Mouse (Mus musculus) CD4-positive helper T cell, adult 2 months (primary cell): Measurements from ENCODE around the gene Csnk1e.
"Not testable (repeated sequence)": the region's sequence is repeated elsewhere in the genome, so short reads cannot be mapped to it uniquely, and the experiment has no call there.

Source experiments
- DNase-seq: peaks from one replicate; pipeline ENCODE4 v3.0.0-alpha.2; 2012; ENCODE audit warnings: low read depth, missing footprints, low spot score

The Csnk1e gene

DNA sequence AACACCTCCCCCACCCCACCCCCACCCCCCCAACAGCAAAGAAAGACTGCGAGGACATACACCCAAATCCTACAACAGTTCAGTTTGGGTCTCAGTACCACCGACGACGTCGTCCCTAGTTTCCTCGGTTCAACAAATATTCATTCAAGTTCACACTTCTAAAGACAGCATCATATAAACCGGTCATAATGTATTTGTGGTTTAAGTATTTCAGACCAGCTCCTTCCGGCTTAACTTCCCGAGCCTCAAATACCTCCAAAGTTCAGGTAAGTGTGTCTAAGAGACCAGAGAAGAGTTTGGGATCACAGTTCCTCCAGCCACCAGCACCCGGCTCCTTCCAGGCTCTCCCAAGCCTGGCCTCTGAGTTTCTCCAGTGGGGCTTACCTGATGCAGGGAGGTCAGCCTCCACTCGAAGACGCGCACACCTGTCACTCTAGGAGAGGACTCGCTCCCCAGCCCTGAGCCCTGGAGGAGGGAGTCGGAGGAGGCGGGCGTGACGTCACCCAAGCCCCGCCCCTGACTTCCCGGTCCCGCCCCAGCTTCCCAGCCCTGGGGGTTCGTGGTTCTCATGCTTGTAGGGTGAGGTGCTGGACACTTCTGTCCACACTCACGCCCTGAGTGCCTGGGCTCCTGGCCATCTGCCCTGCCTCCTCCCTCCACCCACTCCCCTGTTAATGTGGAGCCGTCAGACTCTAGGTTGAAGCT is at the start of gene Csnk1e:
Csnk1e (minus strand) TSS at position 461 of the 705 bp plus-strand sequence.
- peak; percentile 48 for DNase-seq

GRCm38 (mm10) chr15:79504707-79505452 is 49.5 kb upstream of the Csnk1e start, which contains the start of gene Kcnj4:
Gene Kcnj4, minus strand, starts transcription at chr15:79505241.
- no peak for DNase-seq

GRCm38 (mm10) chr15:79503438-79503837 is 48.1 kb upstream of the Csnk1e start:
- no peak for DNase-seq

DNA sequence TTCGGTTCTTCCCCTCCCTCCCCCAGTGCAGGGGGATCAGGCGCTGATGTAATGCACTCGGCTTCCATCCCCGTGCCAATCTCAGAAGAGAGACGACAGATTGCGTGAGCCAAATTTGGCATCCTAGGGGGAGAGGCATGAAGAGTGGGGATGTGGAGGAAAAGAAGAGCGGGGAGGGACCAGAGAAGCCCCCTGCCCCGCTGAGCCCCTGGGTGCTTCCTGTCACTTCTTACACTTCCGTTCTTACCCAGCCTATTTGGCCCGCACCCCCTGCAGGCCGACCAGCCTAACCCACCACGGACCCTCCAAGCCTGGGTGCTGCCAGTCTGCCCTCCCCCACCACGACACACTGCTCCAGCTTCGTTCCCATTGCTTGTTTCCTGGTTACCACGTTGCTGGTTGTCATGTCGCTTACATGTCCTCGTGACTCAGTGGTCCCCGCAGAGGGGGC is 47.5 kb upstream of the Csnk1e start:
- no peak for DNase-seq

DNA sequence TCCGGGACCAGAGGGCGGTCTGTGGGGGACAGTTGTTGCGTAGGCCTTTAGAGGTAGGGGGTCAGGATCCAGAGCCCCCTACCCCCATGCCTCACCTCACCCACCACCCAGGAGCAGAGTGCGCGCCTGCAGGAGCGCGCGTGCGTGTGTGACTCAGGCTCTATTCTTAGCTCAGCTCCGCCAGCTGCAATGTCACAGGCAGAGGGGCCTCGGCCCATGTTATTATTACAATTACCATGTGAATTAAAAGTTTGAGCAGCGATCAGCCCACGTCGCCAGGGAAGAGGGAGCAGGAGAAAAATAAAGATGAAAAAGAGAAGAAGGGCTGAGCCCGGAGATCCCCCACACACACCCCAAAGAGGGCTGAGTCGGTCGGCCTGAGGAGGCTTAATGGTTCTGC is 44.7 kb upstream of the Csnk1e start:
- no peak for DNase-seq

DNA sequence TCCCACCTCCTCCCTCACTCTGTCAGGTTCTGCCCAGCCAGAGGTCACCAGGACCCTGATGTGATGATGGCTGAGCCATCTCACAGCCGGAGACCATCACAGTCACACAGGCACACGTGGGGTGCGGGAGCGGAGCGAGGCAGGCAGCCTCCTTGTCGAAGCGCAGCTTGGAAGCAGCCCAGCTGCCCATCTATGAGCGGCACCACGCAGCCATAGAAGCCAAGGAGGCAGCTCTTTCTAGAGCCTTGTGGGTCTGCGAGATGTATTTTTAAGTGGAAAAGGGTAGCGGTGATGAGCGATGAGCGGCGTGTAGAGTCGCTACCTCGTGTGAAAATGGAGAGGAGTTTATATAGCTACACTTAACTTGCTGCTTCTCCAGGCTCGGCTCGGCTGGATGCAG is 38.2 kb upstream of the Csnk1e start:
- DNase-seq: no peak

- DNase-seq: no peak
These were observed 34.1 kb upstream of the Csnk1e start for GRCm38 (mm10) chr15:79489463-79489862.

DNA sequence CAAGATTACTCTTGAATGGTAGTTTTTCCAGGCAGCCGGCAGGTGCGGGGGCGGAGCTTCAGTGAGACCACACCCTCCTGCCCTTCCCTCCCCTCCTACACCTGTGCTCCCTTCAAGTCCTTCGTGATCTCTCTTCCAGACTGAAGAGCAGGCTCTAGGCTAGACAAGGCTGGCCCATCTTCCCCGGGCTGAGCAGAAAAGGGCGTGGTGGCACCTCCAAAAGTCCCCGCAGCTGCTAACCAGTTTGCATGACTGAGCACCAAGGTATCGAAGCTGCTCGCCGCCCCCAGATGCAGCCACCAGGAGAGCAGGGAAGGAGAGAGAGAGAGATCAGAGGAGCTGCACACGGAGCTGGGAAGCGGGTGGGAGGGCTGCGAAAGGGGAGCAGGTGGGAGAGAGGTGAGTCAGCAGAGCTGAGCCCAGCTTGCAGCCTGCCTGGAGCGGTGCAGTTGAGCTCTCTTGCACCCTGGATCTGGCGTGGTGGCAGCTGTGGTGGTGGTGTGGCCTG is 25.9 kb upstream of the Csnk1e start:
- no peak for DNase-seq

GRCm38 (mm10) chr15:79477227-79477626 is 21.9 kb upstream of the Csnk1e start:
- no peak for DNase-seq

- no peak for DNase-seq
These were observed 18.4 kb upstream of the Csnk1e start for GRCm38 (mm10) chr15:79473638-79474355.

DNA sequence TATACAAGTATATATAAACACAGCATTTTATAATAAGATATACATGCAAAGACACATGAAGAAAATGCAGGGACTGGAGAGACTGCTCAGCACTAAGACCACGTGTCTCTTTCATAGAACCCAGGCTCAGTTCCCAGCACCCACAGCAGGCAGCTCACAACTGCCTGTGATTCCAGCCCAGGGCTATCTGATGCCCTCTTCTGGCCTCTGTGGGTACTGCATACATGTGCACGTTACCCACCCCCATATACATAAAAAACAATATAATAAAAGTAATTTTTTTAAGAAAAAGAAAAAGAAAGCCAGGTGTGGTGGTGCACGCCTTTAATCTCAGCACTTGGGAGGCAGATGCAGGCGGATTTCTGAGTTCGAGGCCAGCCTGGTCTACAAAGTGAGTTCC is 17.7 kb upstream of the Csnk1e start:
- no peak for DNase-seq

DNA sequence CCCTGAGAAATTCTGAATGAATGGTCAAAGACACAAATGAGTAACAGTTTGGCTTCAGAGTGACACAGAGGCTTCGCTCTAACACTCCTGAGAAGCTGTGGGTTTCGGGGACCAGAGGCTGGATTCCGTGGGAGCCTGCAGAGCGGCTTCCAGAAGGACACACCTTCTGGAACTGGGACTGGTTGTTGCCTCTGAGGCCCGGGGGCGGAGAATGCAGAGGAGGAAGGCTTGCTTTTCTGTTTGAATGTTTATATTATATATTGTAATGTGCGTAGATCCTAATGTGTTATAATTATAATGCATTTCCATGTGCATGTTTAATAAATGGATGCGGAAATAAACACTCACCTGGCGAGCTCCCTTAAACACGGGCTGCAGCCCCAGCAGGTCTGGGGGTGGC is 15.7 kb upstream of the Csnk1e start:
- DNase-seq: no peak

DNA sequence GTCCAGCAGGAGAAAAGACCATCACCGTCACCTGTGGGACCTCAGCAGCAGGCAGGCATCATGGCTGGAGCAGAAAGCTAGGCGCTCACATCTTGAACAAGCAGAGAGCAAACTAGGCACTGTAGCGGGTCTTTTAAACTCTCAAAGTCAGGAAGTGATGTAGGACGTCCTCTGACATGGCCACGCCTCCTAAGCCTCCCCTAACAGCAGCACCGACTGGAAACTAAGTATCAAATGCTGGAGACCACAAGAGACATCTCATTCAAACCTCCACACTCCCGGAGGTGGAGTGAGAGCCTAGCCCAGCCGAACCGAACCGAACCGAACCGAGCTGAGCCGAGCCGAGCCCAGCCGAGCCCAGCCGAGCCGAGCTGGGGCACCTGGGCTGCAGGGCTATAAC is 15.2 kb upstream of the Csnk1e start:
- DNase-seq: no peak

GRCm38 (mm10) chr15:79469577-79469976 is 14.2 kb upstream of the Csnk1e start:
- no peak for DNase-seq

DNA sequence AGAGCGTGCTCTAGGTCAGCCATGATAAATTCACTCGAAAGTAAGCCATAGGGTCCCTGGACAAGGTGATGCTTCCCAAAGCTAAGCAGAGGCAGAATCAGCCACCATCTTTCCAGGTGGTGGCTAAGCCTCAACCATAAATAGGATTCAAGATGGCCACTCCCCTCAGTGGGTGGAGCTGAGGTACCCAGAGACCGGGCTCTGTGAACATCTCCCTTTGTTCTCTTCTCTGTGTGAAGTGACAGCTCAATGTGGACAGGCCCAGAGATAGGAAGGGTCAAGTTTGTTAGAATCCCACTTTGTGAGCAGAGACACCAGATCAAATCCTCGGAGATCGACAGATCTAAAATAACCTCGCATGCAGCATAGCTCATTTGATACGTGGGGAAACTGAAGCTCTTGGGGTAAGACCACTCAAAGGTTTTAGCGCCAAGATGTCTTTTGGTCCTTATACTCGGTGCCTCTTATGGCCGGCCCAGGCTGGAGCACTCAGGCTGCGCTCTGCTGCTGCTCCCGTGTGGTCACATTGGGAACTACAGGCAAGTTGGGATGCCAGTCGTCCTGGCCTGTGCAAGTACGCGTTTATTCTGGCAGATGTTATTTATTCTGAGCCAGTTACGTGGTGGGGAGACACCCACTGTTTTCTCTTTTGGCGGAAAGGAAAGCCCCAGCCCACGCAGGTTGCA is 11.4 kb upstream of the Csnk1e start:
- peak; percentile 77 for DNase-seq

DNA sequence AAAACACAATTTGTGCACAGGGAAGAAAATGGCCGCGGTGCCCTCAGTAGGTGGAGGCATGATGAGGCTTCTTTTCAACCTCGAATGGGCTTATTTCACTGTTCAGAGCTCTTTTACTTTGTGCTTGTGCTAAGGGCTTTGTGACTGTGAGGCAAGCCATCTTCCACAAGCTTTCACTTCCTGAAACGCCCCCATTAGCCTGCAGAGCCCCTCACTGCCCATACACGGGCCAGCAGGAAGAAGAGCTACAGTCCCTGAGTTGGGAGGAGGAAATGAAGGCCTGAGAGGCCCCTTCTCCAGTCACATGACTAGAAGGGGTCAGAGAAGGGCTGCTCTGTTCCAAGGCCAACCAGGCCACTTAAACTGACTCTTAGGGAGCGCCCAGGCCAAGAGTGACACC is 1.2 kb upstream of the Csnk1e start:
- no peak for DNase-seq

DNA sequence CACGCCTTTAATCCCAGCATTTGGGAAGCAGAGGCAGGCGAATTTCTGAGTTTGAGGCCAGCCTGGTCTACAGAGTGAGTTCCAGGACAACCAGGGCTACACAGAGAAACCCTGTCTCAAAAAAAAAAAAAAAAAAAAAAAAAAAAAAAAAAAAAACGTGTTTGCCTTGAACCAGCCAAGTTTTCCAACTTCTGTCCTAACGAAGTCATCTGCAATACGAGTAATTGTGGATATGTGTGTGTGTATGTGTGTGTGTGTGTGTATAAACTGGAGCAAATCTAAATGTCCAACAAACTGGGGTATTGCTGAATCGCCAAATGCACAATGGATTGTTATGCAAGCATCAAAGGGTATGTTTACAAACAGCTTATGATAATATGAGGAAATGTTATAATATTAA is 738 bp upstream of the Csnk1e start:
- DNase-seq: not testable (repeated sequence)

DNA sequence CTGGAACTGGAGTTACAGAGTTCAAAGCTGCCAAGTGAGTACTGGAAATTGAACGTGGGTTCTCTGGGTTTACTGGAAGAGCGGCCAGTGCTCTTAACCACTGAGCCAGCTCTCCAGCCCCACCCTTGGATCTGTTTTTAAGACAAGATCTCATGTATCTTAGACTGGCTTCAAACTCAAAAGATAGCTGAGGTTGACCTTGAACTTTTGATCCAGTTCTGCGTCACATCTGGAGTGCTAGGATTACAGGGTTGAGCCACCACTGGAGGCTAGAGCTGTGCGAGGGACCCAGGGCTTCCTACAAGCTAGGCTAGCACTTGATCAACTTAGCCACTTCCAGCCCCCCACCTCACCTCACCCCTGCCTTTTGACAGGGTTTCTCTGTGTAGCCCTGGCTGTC is 1.5 kb downstream of the Csnk1e start:
- DNase-seq: no peak

- DNase-seq: no peak
These were observed 7.3 kb downstream of the Csnk1e start for GRCm38 (mm10) chr15:79448041-79448440.

GRCm38 (mm10) chr15:79445786-79446654 is 9.3 kb downstream of the Csnk1e start:
- no peak for DNase-seq
